Mouse (Mus musculus) T-helper 17 cell (primary cell): ENCODE measurements around the gene Adora2a.

ENCODE experiments used
- in situ Hi-C, 2 experiments: fragments of 300-600 bp; cut with MboI, MseI; formaldehyde crosslinking; loops; 1 replicate in 1 of 2; 2 replicates in 1 of 2; pipeline ENCODE4 v1.15.1; 2025; ENCODE audit warnings: high pct_unique_total_duplicates in 2 of 2

The Adora2a gene

DNA sequence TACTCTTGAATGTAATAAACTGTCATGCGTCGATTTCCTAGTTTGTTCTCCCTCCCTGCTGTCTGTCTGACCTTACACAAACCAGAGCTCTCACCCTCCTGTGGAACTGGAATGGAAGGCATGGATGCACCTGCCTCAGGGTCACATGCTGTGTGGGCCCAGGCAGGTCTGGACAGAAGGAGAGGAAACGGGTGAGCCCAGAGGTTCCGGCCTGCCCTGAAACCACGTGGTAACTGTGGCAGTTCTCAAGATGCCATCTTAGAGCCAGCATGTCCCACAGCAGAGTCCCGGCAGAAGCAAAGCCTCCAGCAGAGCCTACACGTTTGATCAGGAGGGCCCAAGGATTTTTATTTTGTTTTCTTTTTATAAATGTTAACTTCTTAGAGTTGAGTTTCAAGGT, 4.3 kb upstream of the Adora2a start:
- in situ Hi-C loops: no loop called here

DNA sequence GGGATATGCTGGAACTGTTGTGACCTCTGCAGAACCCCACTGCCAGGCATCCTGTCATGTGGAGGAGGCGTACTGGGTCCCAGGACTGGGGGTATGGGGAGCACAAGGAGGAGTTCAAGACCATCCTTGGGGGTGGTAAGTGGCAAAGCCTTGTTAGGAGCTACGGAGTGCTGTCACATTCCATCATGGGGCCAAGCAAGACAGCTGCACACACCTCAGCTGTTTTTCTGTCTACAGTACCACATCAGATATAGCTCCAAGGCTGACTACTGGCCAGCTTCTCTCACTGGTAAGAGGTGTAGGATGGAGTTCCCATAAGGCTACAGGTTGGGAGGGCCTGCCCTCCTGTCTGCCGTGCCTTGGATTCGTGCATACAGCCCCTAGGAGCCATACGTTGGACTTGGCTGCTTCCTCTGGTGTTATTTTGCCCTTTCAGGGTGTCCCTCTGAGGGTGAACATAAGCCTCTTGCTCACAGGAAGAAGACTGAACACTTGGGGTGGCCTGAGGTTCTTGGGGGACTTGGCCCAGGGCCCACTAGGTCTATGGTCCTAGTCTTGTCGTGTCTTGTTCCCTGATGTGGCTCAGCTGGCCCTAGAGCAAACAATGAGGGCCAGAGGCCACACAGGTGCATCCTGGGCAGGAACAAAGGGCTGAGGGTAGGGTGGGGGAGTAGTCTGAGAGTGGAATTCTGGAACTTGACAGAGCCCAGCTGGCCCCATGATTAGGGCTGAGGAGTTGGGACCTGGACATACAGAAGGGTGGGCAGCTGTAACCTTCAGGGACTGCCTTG, 2.3 kb upstream of the Adora2a start:
- in situ Hi-C loops: no loop called here

DNA sequence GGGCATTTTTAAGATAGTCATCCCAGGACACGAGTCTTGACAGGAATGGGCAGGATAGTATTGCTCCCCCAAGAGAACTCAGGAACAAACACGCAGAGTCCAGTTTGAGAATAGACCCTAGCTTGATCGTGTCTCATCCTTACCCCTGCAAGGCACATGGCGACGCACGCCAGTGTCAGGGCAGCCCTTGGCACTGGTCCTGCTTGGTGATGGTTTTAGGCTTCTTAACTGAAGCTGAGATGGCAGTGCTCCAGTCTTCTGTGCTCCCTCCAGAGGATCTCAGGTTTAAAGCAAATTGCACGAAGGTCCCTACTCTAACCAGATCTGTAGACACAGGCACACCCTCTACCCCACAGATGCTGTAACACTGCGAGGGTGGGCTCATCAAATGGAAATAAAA, 921 bp upstream of the Adora2a start:
- in situ Hi-C loops: loop anchor here in 1 of 2 experiments (5.0 kb wide), 1 partner anchor 122 kb away; no protein-coding TSS in a partner anchor

DNA sequence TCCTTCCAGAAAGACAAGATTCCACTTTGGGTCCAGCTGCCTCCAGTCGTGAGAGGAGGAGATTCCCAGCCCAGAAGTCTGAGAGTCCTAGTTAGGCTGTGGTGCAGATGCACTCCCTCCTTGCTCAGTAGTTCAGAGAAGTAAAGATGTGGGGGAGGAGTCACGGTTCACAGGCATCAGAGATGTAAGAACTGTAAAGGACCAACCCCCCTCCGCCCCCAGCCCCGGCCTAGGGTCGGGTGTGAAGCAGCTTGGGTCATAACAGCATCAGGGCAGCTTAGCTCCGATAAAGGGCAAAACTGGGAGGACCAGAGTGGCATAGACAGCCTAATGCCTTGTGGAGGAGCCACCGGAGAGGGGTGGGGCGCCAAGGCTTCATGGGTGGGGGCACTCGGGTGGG, 205 bp upstream of the Adora2a start:
- in situ Hi-C loops: loop anchor here in 1 of 2 experiments (5.0 kb wide), 1 partner anchor 121 kb away; no protein-coding TSS in a partner anchor

- in situ Hi-C loops: loop anchor here in 1 of 2 experiments (5.0 kb wide), 1 partner anchor 120 kb away; no protein-coding TSS in a partner anchor
Observed at GRCm38 (mm10) chr10:75316908-75317761, 458 bp downstream of the Adora2a start.

DNA sequence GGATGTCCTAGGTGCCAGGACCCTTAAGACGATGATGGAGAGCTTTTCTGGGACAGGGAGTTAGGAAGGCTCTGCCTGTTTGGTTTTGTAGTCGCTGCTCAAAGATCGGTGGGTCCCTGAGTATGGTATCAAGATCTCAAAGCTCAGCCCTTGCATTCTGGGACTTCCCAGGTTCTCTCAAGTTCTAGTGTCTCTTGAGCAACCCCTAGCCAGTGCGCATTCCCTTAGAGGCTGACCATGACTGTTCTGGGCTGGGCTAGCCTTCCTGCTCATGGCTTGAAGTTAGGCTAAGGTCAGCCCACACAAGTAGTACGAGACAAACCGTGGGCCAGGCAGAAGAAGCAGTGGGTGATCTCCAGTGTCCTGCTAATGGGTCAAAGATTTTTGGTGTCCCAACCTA, 1.5 kb downstream of the Adora2a start:
- in situ Hi-C loops: loop anchor here in 1 of 2 experiments (5.0 kb wide), 1 partner anchor 119 kb away; no protein-coding TSS in a partner anchor

DNA sequence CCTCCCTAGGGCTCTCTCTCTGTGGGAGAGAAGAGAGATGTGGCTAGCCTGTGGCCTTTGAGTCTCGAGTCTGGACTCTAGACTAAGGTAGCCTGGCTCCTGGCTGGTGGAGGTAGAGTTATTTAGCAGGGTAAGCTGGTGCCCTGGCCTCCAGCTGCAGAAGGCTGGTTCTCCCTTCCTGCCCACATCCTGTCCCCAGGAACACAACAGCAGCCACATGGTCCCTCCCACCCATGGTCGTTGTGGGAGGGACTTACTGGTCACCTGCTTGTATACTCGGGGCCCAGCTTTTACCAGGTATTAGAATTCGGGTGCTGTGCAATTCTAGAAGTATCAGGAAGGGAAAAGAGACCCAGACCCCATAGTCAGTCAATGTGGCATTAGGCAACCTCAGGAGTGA, 3.6 kb downstream of the Adora2a start:
- in situ Hi-C loops: loop anchor here in 1 of 2 experiments (5.0 kb wide), 1 partner anchor 117 kb away; no protein-coding TSS in a partner anchor

- in situ Hi-C loops: loop anchor here in 1 of 2 experiments (5.0 kb wide), 1 partner anchor 114 kb away; no protein-coding TSS in a partner anchor
Observed at GRCm38 (mm10) chr10:75322966-75323365, 6.3 kb downstream of the Adora2a start.

DNA sequence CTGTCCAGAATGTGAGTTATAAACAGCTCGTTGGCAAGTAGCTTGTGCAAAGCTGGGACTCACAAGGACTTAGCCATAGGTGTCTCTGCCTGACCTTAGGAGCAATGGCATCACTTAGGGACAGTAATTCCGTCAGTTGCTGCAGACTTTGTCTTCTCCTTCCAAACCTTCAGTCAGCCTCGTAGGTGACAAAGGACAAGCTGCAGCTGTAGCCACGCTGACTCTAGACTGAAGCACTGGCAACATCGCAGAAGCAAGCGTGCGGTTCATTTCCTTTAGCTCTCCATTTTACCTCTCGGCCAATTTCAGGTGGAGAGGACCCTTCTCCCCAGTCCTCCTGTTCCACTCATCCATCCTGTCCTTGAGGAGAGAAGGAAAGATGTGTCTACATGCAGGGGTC, 7.3 kb downstream of the Adora2a start:
- in situ Hi-C loops: loop anchor here in 1 of 2 experiments (5.0 kb wide), 1 partner anchor 113 kb away; no protein-coding TSS in a partner anchor

- in situ Hi-C loops: loop anchor here in 1 of 2 experiments (5.0 kb wide), 1 partner anchor 113 kb away; no protein-coding TSS in a partner anchor
Observed at GRCm38 (mm10) chr10:75324391-75324790, 7.7 kb downstream of the Adora2a start.

DNA sequence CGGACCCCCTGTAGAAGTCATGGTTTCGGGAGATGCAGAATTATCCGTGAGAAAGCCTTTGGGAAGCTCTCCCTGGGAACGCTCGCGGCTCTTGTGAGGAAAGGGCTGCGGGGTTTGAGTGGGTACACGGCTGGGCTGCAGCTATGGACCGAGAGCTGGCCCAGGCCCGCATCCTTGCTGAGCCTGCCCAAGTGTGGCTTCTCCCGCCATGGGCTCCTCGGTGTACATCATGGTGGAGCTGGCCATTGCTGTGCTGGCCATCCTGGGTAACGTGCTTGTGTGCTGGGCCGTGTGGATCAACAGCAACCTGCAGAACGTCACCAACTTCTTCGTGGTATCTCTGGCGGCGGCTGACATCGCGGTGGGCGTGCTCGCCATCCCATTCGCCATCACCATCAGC, 9.1 kb downstream of the Adora2a start:
- in situ Hi-C loops: no loop called here

- in situ Hi-C loops: no loop called here
Observed at GRCm38 (mm10) chr10:75326553-75326952, 9.9 kb downstream of the Adora2a start.

GRCm38 (mm10) chr10:75327081-75327480, 10.4 kb downstream of the Adora2a start:
- in situ Hi-C loops: no loop called here

DNA sequence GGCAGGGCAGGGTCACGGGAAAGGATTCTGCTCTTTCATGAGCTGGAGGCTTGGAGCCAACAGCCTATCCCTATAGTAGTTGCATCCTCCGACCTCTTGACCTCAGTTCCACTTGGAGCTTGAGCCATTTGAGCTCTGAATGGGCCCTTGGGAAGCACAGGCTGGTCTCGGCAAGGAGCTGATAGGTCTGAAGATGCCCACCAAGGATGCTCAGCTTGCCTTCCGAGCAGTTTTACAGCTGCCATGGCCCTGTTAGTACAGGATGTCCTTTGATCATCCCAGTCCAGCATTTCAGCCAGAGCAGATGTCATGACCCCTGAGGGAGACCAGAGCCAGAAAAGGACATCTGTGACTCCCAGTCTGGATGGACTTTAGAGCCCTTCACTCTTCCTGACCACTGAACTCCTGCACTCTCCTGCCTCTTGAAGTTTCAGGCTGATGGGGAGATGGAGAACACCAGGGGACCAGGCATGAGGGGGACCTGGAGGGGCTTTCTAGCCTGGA, 11.6 kb downstream of the Adora2a start:
- in situ Hi-C loops: no loop called here

GRCm38 (mm10) chr10:75332268-75332667, 15.6 kb downstream of the Adora2a start:
- in situ Hi-C loops: no loop called here

DNA sequence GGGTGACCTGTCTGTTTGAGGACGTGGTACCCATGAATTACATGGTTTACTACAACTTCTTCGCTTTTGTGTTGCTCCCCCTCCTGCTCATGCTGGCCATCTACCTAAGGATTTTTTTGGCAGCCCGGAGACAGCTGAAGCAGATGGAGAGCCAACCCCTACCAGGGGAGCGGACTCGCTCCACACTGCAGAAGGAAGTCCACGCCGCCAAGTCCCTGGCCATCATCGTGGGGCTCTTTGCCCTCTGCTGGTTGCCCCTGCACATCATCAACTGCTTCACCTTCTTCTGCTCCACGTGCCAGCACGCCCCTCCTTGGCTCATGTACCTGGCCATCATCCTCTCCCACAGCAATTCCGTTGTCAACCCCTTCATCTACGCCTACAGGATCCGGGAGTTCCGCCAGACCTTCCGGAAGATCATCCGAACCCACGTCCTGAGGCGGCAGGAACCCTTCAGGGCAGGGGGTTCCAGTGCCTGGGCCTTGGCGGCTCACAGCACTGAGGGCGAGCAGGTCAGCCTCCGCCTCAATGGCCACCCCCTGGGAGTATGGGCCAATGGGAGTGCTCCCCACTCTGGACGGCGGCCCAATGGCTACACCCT, 16.6 kb downstream of the Adora2a start:
- in situ Hi-C loops: no loop called here

DNA sequence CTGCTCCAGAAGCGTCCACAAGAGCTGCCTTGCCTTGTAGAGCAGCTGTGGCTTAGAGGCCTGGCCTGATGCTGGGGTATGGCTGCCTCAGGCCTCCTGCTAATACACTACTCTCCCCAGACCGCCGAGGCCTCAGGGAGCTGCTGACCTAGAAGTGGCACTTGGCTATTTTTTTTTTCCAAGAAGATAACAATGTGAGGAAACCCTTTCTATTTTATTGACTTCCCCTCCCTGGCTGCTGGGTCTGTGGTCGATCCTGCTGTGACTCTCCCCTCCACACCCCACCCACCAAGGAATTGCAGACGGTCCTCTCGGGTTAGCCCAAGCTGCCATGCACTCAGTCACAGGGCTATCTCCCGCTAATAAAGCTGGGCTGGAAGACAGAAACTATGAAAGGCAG, 17.5 kb downstream of the Adora2a start:
- in situ Hi-C loops: no loop called here

DNA sequence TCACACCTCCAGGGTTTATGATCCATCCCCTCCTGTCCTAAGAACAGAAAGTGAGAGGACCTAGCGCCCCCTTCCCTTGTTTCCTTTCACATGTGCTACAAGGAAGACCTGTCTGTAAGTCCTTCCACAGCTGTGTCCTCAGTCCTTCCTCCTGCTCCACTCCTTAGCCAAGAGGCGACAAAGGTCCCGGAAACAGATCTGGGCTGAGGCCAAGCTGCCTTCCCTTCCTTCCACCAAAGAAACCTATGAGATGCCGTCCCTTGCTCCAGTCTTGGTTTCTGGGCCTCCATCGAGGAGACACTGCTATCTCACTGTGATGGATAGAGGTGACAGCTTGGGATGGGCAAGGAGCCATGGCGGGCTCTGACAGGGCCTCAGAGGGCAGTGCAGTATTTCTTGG, 18.4 kb downstream of the Adora2a start:
- in situ Hi-C loops: no loop called here

- in situ Hi-C loops: no loop called here
Observed at GRCm38 (mm10) chr10:75337231-75337630, 20.6 kb downstream of the Adora2a start.

- in situ Hi-C loops: no loop called here
Observed at GRCm38 (mm10) chr10:75338852-75339251, 22.2 kb downstream of the Adora2a start.

DNA sequence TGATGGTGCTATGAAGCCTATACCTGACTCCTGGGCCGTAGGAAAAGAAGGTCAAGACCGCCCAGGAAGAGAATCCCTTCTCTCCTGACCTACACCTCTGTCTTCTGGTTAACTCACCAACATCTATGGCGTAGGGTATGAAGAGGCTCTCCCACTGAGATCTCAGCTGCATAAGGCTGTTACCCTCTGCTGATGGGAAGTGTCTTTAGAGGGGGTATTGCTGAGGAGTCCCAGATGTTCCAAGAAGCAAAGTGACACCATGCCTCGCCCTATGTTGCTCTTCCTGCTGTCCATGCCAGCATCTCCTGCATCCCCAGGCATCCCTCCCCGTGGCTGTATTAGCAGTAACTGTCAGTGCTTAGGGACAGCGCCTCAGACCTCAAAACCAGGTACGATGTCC, 22.7 kb downstream of the Adora2a start:
- in situ Hi-C loops: no loop called here
